Mouse (Mus musculus) heart, embryonic 13.5 days (tissue): ENCODE data around the gene Arid4b. TPM values are rescaled to one million over a fixed set of nuclear protein-coding genes. Genes with fewer than 3 reads are reported as not detected.
"Not testable (repeated sequence)": the region's sequence is repeated elsewhere in the genome, so short reads cannot be mapped to it uniquely, and the experiment has no call there.

Experiments
- ATAC-seq: fragments of 200-750 bp; cut with Nextera tagmentation; 2 replicates; pipeline ENCODE4 v1.8.0; 2017; ENCODE audit warnings: moderate TSS enrichment; ENCODE audit not compliant: insufficient number of reproducible peaks, low FRiP score, low TSS enrichment; ENCODE audit errors: extremely low read depth
- H3K27ac ChIP-seq: fragments of 300-500 bp; sonication (generic); replicated peaks from 2 replicates; pipeline ENCODE4 v1.5.1; 2015; ENCODE audit warnings: moderate library complexity, mild to moderate bottlenecking, inconsistent platforms
- H3K27me3 ChIP-seq: fragments of 300-500 bp; sonication (generic); replicated peaks from 2 replicates; pipeline ENCODE4 v1.6.1; 2015; ENCODE audit warnings: mild to moderate bottlenecking, inconsistent platforms
- H3K36me3 ChIP-seq: fragments of 300-500 bp; sonication (generic); 2 replicates; pipeline ENCODE4 v1.6.1; 2015; ENCODE audit warnings: mild to moderate bottlenecking, inconsistent platforms
- H3K4me1 ChIP-seq: fragments of 300-500 bp; sonication (generic); 2 replicates; pipeline ENCODE4 v1.6.1; 2015; ENCODE audit warnings: inconsistent platforms
- H3K4me2 ChIP-seq: fragments of 300-500 bp; sonication (generic); 2 replicates; pipeline ENCODE4 v1.6.1; 2015; ENCODE audit warnings: inconsistent platforms, mild to moderate bottlenecking, moderate library complexity
- H3K4me3 ChIP-seq: fragments of 300-500 bp; sonication (generic); 2 replicates; pipeline ENCODE4 v1.5.1; 2015; ENCODE audit warnings: moderate library complexity, mild to moderate bottlenecking, inconsistent platforms
- H3K9ac ChIP-seq: fragments of 300-500 bp; sonication (generic); 2 replicates; pipeline ENCODE4 v1.6.1; 2015; ENCODE audit warnings: inconsistent platforms, mild to moderate bottlenecking, moderate library complexity
- H3K9me3 ChIP-seq: fragments of 300-500 bp; sonication (generic); 2 replicates; pipeline ENCODE4 v1.6.1; 2016; ENCODE audit warnings: inconsistent platforms
- WGBS: fragments of 180-500 bp; shearing (Covaris S2); methylation state at CpG from one replicate; pipeline ENCODE4 v1.1.7; 2015; ENCODE audit warnings: mixed read lengths; 5-methylcytosine and 5-hydroxymethylcytosine counted together
- polyA plus RNA-seq: library from polyadenylated mRNA; unstranded; fragments of >200 nt; fragmentation: Nextera tagmentation; extraction: Ambion mirVana; gene quantifications from 2 replicates; pipeline ENCODE4 v1.2.1, GENCODE M21; 2015

Gene Arid4b
- polyA plus RNA-seq, 1 experiment from 2014 or later = 43.0 TPM

GRCm38 (mm10) chr13:14035352-14035751 is 27.7 kb upstream of the Arid4b start:
- peaks cover 23% of the 10 kb centered on the region for H3K4me1 ChIP-seq
- H3K4me3 ChIP-seq, H3K27me3 ChIP-seq, ATAC-seq, H3K4me2 ChIP-seq, H3K36me3 ChIP-seq, H3K9me3 ChIP-seq, H3K9ac ChIP-seq, H3K27ac ChIP-seq: not testable (repeated sequence)
- WGBS = 85% methylated on average over 3 of the region's 3 CpGs

GRCm38 (mm10) chr13:14035875-14036630 is 27.0 kb upstream of the Arid4b start:
- H3K4me1 ChIP-seq = peaks cover 30% of the 10 kb centered on the region
- no peaks in the 10 kb centered on the region for H3K27me3 ChIP-seq
- no peaks in the 10 kb centered on the region for H3K9me3 ChIP-seq
- H3K4me3 ChIP-seq = no peak overlapping the region
- no peak for ATAC-seq
- H3K36me3 ChIP-seq = no peaks in the 10 kb centered on the region
- no peak overlapping the region for H3K4me2 ChIP-seq
- no peak overlapping the region for H3K27ac ChIP-seq
- no peak overlapping the region for H3K9ac ChIP-seq
- 91% methylated on average over 11 of the region's 11 CpGs for WGBS

- peak overlapping the region; percentile 82 for H3K4me3 ChIP-seq
- peak overlapping the region; percentile 93 for H3K9ac ChIP-seq
- no peaks in the 10 kb centered on the region for H3K27me3 ChIP-seq
- H3K27ac ChIP-seq = peak overlapping the region; percentile 97
- peak overlapping the region; percentile 95 for H3K4me2 ChIP-seq
- 0 out of 2 replicates have a peak, but pooled peaks have one; percentile 1 for ATAC-seq
- H3K4me1 ChIP-seq = peaks cover 29% of the 10 kb centered on the region
- 2% methylated on average over 8 of the region's 8 CpGs for WGBS
- H3K36me3 ChIP-seq = no peaks in the 10 kb centered on the region
- H3K9me3 ChIP-seq = no peaks in the 10 kb centered on the region
These were observed 24.1 kb upstream of the Arid4b start for GRCm38 (mm10) chr13:14038911-14039291.

GRCm38 (mm10) chr13:14039292-14039965 is 23.6 kb upstream of the Arid4b start, which contains the start of gene Tbce:
Gene Tbce, minus strand, starts transcription at chr13:14039638.
- peak within 1 kb of the TSS; percentile 95 for H3K4me2 ChIP-seq
- H3K36me3 ChIP-seq = no peaks in the 10 kb centered on the region
- no peaks in the 10 kb centered on the region for H3K9me3 ChIP-seq
- peak within 1 kb of the TSS; percentile 97 for H3K27ac ChIP-seq
- peaks cover 24% of the 10 kb centered on the region for H3K4me1 ChIP-seq
- H3K9ac ChIP-seq = peak within 1 kb of the TSS; percentile 93
- peak; percentile 89 for ATAC-seq
- under 1% methylated on average over 35 of the region's 35 CpGs for WGBS
- peak within 1 kb of the TSS; percentile 82 for H3K4me3 ChIP-seq
- no peaks in the 10 kb centered on the region for H3K27me3 ChIP-seq

- Histone ChIP-seq H3K9ac (peak overlapping the region; percentile 93), H3K27ac (peak overlapping the region; percentile 97), H3K4me3 (peak overlapping the region; percentile 82), H3K4me2 (peak overlapping the region; percentile 95), H3K4me1 (peaks cover 19% of the 10 kb centered on the region), H3K27me3 (no peaks in the 10 kb centered on the region), H3K9me3 (no peaks in the 10 kb centered on the region), H3K36me3 (no peaks in the 10 kb centered on the region)
- ATAC-seq = no peak
- 36% methylated on average over 5 of the region's 5 CpGs for WGBS
These were observed 22.8 kb upstream of the Arid4b start for GRCm38 (mm10) chr13:14040186-14040585.

GRCm38 (mm10) chr13:14043851-14044250 is 19.2 kb upstream of the Arid4b start:
- ATAC-seq = no peak
- peaks cover 10% of the 10 kb centered on the region for H3K4me1 ChIP-seq
- H3K27ac ChIP-seq = no peak overlapping the region
- no peaks in the 10 kb centered on the region for H3K27me3 ChIP-seq
- H3K4me3 ChIP-seq = no peak overlapping the region
- peaks cover 27% of the 10 kb centered on the region for H3K36me3 ChIP-seq
- H3K4me2 ChIP-seq = no peak overlapping the region
- no peak overlapping the region for H3K9ac ChIP-seq
- H3K9me3 ChIP-seq = no peaks in the 10 kb centered on the region

GRCm38 (mm10) chr13:14044521-14044920 is 18.5 kb upstream of the Arid4b start:
- peaks cover 33% of the 10 kb centered on the region for H3K36me3 ChIP-seq
- no peaks in the 10 kb centered on the region for H3K27me3 ChIP-seq
- no peak overlapping the region for H3K9ac ChIP-seq
- no peak overlapping the region for H3K27ac ChIP-seq
- ATAC-seq = no peak
- H3K4me3 ChIP-seq = no peak overlapping the region
- H3K4me1 ChIP-seq = peaks cover 10% of the 10 kb centered on the region
- H3K9me3 ChIP-seq = no peaks in the 10 kb centered on the region
- H3K4me2 ChIP-seq = no peak overlapping the region
- 59% methylated on average over 2 of the region's 2 CpGs for WGBS

- ATAC-seq = no peak
- H3K27ac ChIP-seq = no peak overlapping the region
- no peak overlapping the region for H3K4me2 ChIP-seq
- peaks cover 85% of the 10 kb centered on the region for H3K36me3 ChIP-seq
- no peaks in the 10 kb centered on the region for H3K27me3 ChIP-seq
- WGBS = 67% methylated on average over 1 of the region's 1 CpGs
- no peaks in the 10 kb centered on the region for H3K9me3 ChIP-seq
- H3K4me3 ChIP-seq = no peak overlapping the region
- no peak overlapping the region for H3K9ac ChIP-seq
- no peaks in the 10 kb centered on the region for H3K4me1 ChIP-seq
These were observed 13.2 kb upstream of the Arid4b start for GRCm38 (mm10) chr13:14049878-14050277.

- no peak overlapping the region for H3K9ac ChIP-seq
- no peak for ATAC-seq
- H3K4me2 ChIP-seq = no peak overlapping the region
- H3K4me3 ChIP-seq = no peak overlapping the region
- H3K9me3 ChIP-seq = no peaks in the 10 kb centered on the region
- peaks cover 69% of the 10 kb centered on the region for H3K36me3 ChIP-seq
- no peaks in the 10 kb centered on the region for H3K27me3 ChIP-seq
- peaks cover 14% of the 10 kb centered on the region for H3K4me1 ChIP-seq
- WGBS = 94% methylated on average over 3 of the region's 3 CpGs
- no peak overlapping the region for H3K27ac ChIP-seq
These were observed 6.2 kb upstream of the Arid4b start for GRCm38 (mm10) chr13:14056801-14057200.

- no peak for ATAC-seq
- Histone ChIP-seq H3K9ac (no peak overlapping the region), H3K9me3 (no peaks in the 10 kb centered on the region), H3K4me1 (peaks cover 21% of the 10 kb centered on the region), H3K4me3 (no peak overlapping the region), H3K27ac (no peak overlapping the region), H3K4me2 (no peak overlapping the region), H3K27me3 (no peaks in the 10 kb centered on the region), H3K36me3 (peaks cover 41% of the 10 kb centered on the region)
These were observed 3.5 kb upstream of the Arid4b start for GRCm38 (mm10) chr13:14059582-14059981.

GRCm38 (mm10) chr13:14062209-14063012 is 621 bp upstream of the Arid4b start:
- H3K4me2 ChIP-seq = peak overlapping the region; percentile 89
- H3K27ac ChIP-seq = peak overlapping the region; percentile 97
- H3K9me3 ChIP-seq = no peaks in the 10 kb centered on the region
- no peak for ATAC-seq
- H3K9ac ChIP-seq = peak overlapping the region; percentile 93
- H3K4me3 ChIP-seq = peak overlapping the region; percentile 99
- H3K4me1 ChIP-seq = peaks cover 37% of the 10 kb centered on the region
- 3% methylated on average over 11 of the region's 11 CpGs for WGBS
- no peaks in the 10 kb centered on the region for H3K27me3 ChIP-seq
- H3K36me3 ChIP-seq = peaks cover 20% of the 10 kb centered on the region
